Mouse (Mus musculus) E14TG2a.4 (cell line): ENCODE data around the gene 4430402I18Rik.

ENCODE experiments used
- H3K27me3 ChIP-seq: 2 replicates; pipeline ENCODE4 v1.6.1; 2014; ENCODE audit warnings: low read length, control low read depth; ENCODE audit not compliant: insufficient read depth
- H3K36me3 ChIP-seq: 2 replicates; pipeline ENCODE4 v1.6.1; 2014; ENCODE audit warnings: low read length, control low read depth; ENCODE audit not compliant: insufficient read depth
- H3K4me1 ChIP-seq: replicated peaks from 2 replicates; pipeline ENCODE4 v1.6.1; 2014; ENCODE audit warnings: low read depth, low read length, control low read depth
- H3K4me3 ChIP-seq: replicated peaks from 2 replicates; pipeline ENCODE4 v1.5.1; 2014; ENCODE audit warnings: mild to moderate bottlenecking, low read length
- H3K9me3 ChIP-seq: 2 replicates; pipeline ENCODE4 v1.6.1; 2014; ENCODE audit warnings: low read length, control low read depth
- CTCF ChIP-seq: conservative IDR thresholded peaks from 2 replicates; pipeline ENCODE4 v1.5.1; 2014; ENCODE audit warnings: low read length
- NANOG ChIP-seq: IDR thresholded peaks from 2 replicates; pipeline ENCODE4 v1.6.1; 2014; ENCODE audit warnings: borderline replicate concordance, low read length, mixed read lengths
- POU5F1 ChIP-seq: IDR thresholded peaks from 2 replicates; pipeline ENCODE4 v1.6.1; 2014; ENCODE audit warnings: low read length, borderline replicate concordance

Gene 4430402I18Rik

DNA sequence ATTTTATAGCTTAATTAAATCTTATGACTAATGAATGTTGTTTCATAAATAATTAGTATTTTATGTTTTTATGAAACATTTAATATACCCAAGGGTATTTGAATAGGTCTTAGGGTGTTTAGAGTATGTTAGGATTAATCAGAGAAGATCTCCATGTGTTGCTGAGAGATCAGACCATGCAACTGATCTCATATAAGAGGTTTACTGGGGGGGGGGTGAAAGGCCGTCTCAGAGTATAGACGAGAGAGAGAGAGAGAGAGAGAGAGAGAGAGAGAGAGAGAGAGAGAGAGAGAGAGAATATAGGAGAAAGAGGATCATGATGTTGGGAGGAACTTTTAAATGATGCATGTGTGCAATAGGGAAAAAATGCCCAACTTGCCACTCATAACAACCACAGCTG, 97.2 kb downstream of the 4430402I18Rik start:
- no peak overlapping the region for H3K4me3 ChIP-seq
- peaks cover 7% of the 10 kb centered on the region for H3K4me1 ChIP-seq
- no peaks in the 10 kb centered on the region for H3K27me3 ChIP-seq
- TF ChIP-seq NANOG (no peak), CTCF (no peak), POU5F1 (no peak)
- H3K36me3 ChIP-seq = no peaks in the 10 kb centered on the region
- no peaks in the 10 kb centered on the region for H3K9me3 ChIP-seq

GRCm38 (mm10) chr19:28869251-28869855, 98.2 kb downstream of the 4430402I18Rik start:
- Histone ChIP-seq H3K9me3 (no peaks in the 10 kb centered on the region), H3K4me3 (no peak overlapping the region), H3K36me3 (no peaks in the 10 kb centered on the region), H3K27me3 (no peaks in the 10 kb centered on the region), H3K4me1 (peaks cover 7% of the 10 kb centered on the region)
- TF ChIP-seq POU5F1 (no peak), CTCF (no peak), NANOG (no peak)

DNA sequence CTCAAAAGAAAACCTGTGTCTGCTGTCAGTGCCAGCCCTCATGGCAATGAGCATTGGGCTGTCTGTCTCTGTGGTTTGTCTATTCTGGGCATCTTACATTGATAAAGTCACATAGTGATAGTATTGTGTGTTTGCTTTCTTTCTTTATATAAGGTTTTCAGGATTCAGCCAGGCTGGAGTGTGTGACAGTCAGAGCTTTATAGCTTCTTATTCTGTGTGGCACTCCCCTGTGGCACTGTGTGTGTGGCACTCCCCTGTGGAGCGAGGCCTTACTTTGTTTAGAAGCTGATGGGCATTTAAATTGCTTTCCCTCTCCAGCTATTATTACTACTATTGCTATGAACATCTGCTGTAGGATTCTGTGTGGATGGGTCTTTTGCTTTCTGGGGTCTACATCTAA, 102.1 kb downstream of the 4430402I18Rik start:
- Histone ChIP-seq H3K4me3 (no peak overlapping the region), H3K4me1 (no peaks in the 10 kb centered on the region), H3K27me3 (no peaks in the 10 kb centered on the region), H3K36me3 (no peaks in the 10 kb centered on the region), H3K9me3 (no peaks in the 10 kb centered on the region)
- TF ChIP-seq POU5F1 (no peak), CTCF (no peak), NANOG (no peak)

DNA sequence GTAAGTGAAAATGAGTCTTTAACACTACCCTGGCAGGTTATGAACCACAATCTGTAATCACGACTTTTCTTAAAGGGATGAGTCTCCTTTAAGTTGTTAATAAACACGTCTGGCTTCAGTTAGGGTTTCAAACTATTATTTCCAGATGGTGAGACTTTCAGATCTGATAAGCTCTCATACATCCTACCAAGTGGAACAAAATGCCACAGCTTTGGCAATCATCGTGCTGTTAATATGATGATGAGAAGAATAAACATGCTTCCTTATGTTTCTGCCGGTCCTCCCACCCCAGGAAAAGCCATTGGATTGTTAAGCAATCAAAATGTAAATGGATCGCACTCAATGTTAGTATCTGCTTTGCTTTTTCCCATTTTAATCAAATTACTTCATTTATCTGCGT, 102.6 kb downstream of the 4430402I18Rik start:
- H3K4me1 ChIP-seq = no peaks in the 10 kb centered on the region

DNA sequence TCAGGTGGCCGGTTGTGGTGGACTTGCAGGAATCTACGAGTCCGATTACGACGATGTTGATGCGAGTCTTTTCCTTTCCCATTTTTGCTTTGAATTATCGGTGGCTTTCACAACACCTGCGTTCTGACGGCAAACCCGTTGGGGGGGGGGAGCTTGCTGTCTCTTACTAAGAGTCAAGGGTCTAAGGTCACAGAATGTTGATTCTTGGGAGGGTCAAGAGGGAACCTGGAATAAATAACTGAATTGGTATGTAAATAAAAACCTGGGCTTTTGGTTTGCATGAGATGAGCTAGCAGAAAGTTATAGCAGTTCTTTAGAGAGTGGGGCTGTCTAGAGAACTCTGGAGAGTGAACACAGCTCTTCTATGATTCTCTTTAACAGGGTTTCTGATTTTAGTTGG, 104.0 kb downstream of the 4430402I18Rik start:
- no peaks in the 10 kb centered on the region for H3K9me3 ChIP-seq
- TF ChIP-seq CTCF (no peak), POU5F1 (no peak), NANOG (no peak)
- no peaks in the 10 kb centered on the region for H3K27me3 ChIP-seq
- H3K36me3 ChIP-seq = no peaks in the 10 kb centered on the region
- H3K4me1 ChIP-seq = no peaks in the 10 kb centered on the region
- no peak overlapping the region for H3K4me3 ChIP-seq

More for the DNA sequence above, 102.6 kb downstream of the 4430402I18Rik start:
- no peak overlapping the region for H3K4me3 ChIP-seq
- H3K36me3 ChIP-seq = no peaks in the 10 kb centered on the region
- no peak for TF ChIP-seq CTCF
- TF ChIP-seq POU5F1 = no peak
- no peak for TF ChIP-seq NANOG
- H3K9me3 ChIP-seq = no peaks in the 10 kb centered on the region
- H3K27me3 ChIP-seq = no peaks in the 10 kb centered on the region

- Histone ChIP-seq H3K4me3 (no peak overlapping the region), H3K27me3 (no peaks in the 10 kb centered on the region), H3K4me1 (no peaks in the 10 kb centered on the region), H3K9me3 (no peaks in the 10 kb centered on the region), H3K36me3 (no peaks in the 10 kb centered on the region)
- TF ChIP-seq NANOG (no peak), CTCF (no peak), POU5F1 (no peak)
Measured at GRCm38 (mm10) chr19:28860246-28860645, 107.4 kb downstream of the 4430402I18Rik start.

GRCm38 (mm10) chr19:28854831-28855230, 112.8 kb downstream of the 4430402I18Rik start:
- H3K36me3 ChIP-seq = no peaks in the 10 kb centered on the region
- no peaks in the 10 kb centered on the region for H3K27me3 ChIP-seq
- H3K9me3 ChIP-seq = no peaks in the 10 kb centered on the region
- no peak for TF ChIP-seq POU5F1
- TF ChIP-seq NANOG = no peak
- TF ChIP-seq CTCF = no peak
- H3K4me1 ChIP-seq = no peaks in the 10 kb centered on the region
- H3K4me3 ChIP-seq = no peak overlapping the region

DNA sequence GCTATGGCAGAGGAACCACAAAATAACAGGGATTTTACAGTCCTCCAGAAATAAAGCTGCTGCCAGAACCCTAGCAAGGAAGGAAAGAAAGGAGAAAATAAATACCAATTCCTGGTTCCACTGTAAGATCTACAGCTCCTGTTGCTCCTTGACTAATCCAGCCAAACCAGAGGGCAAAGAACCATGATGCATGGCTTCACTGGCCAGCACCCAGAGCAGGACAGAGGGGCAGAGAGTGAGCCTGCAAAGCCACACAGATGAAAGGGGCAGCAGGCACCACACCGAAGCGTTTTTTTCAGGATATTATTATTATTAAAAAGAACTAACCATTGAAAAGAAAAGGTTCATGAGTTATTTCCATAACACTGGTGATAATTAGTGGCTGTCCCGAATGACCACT, 115.6 kb downstream of the 4430402I18Rik start:
- Histone ChIP-seq H3K9me3 (no peaks in the 10 kb centered on the region), H3K36me3 (no peaks in the 10 kb centered on the region), H3K27me3 (no peaks in the 10 kb centered on the region), H3K4me1 (no peaks in the 10 kb centered on the region), H3K4me3 (no peak overlapping the region)
- TF ChIP-seq NANOG (no peak), POU5F1 (no peak), CTCF (no peak)

DNA sequence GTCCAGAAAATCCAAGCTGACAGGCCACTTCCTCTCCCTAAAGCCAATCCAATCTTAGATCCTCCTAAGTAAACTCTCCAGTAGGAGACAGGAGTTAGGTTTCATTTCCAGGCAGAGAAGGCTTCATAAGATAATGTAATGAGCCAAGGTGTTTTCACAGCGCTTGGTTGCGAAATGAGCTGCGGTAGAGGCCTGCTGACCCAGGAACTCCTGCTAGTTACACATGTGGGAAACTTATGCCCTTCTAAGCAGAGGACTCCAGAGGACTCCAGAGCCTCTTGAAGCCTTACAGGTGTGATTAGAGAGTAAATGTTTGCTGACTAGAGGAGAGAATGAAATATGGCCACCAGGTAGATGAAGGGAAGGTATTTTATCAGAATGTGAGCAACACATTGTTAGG, 117.1 kb downstream of the 4430402I18Rik start:
- no peaks in the 10 kb centered on the region for H3K27me3 ChIP-seq
- no peak overlapping the region for H3K4me3 ChIP-seq
- no peaks in the 10 kb centered on the region for H3K4me1 ChIP-seq
- no peak for TF ChIP-seq POU5F1
- TF ChIP-seq CTCF = no peak
- no peak for TF ChIP-seq NANOG
- no peaks in the 10 kb centered on the region for H3K9me3 ChIP-seq
- no peaks in the 10 kb centered on the region for H3K36me3 ChIP-seq
